ENCODE assay signal across 21 mouse cellular contexts in genomic region chr15:3490868-3491267, GRCm38 (mm10).
A peak's percentile ranks its signal among the peaks of the same experiment; 100 is the strongest.
DNase-seq lines count a peak whose midpoint lies in the region; ATAC-seq and TF ChIP-seq lines count a peak whose summit lies in the region.
"Had no signal": no experiment of that assay in that cellular context is flagged by ENCODE, and none has a peak within 500 bp of the region (broad histone marks: within the 10 kb centered on the region; RNA-seq: fewer than 3 reads in every experiment).

No protein-coding gene starts in this region.

- H3K4me1 ChIP-seq in liver, postnatal 0 days (ENCODE audit: insufficient read depth): no peaks in the 10 kb centered on the region
- H3K4me1 ChIP-seq: embryonic facial prominence, embryonic 13.5 days; embryonic facial prominence, embryonic 15.5 days; forebrain, embryonic 10.5 days; forebrain, embryonic 12.5 days had no signal

- 0 out of 2 replicates have a peak, but pooled peaks have one; percentile 41 for ATAC-seq in liver, postnatal 0 days
- ATAC-seq: forebrain, embryonic 14.5 days; forebrain, embryonic 16.5 days had no signal

- TF ChIP-seq CTCF in liver, postnatal 0 days (IDR thresholded peaks at IDR 0.05; ENCODE audit: low read depth): no peak

- 37% methylated on average over 3 of the region's 3 CpGs for WGBS in liver, postnatal 0 days (ENCODE audit: insufficient replicate concordance)

- H3K27me3 ChIP-seq in liver, postnatal 0 days (ENCODE audit: insufficient read depth, low read length): no peaks in the 10 kb centered on the region
- H3K27me3 ChIP-seq: embryonic facial prominence, embryonic 13.5 days; embryonic facial prominence, embryonic 15.5 days; forebrain, embryonic 12.5 days had no signal

- H3K36me3 ChIP-seq in liver, postnatal 0 days (replicated peaks; ENCODE audit: insufficient read depth, low read length): 0 out of 2 replicates have a peak, but pooled peaks cover 2% of the 10 kb centered on the region
- H3K36me3 ChIP-seq: embryonic facial prominence, embryonic 13.5 days; embryonic facial prominence, embryonic 15.5 days; forebrain, embryonic 10.5 days; forebrain, embryonic 12.5 days had no signal

- H3K9ac ChIP-seq in liver, postnatal 0 days (replicated peaks): no peak overlapping the region
- H3K9ac ChIP-seq: embryonic facial prominence, embryonic 13.5 days; embryonic facial prominence, embryonic 15.5 days; forebrain, embryonic 12.5 days had no signal

- no peak overlapping the region for H3K27ac ChIP-seq in liver, postnatal 0 days (ENCODE audit: low read depth)
- H3K27ac ChIP-seq: embryonic facial prominence, embryonic 13.5 days; embryonic facial prominence, embryonic 15.5 days; forebrain, embryonic 10.5 days; forebrain, embryonic 12.5 days had no signal

- H3K4me2 ChIP-seq in liver, postnatal 0 days (ENCODE audit: low read depth, low read length): no peak overlapping the region
- H3K4me2 ChIP-seq: embryonic facial prominence, embryonic 13.5 days; embryonic facial prominence, embryonic 15.5 days; forebrain, embryonic 12.5 days had no signal

- 0 out of 2 replicates have a peak, but pooled peaks have one; percentile 11 for TF ChIP-seq EP300 in liver, postnatal 0 days (IDR thresholded peaks at IDR 0.05; ENCODE audit: low read depth)

- no peaks in the 10 kb centered on the region for H3K9me3 ChIP-seq in liver, postnatal 0 days (ENCODE audit: low read length)
- H3K9me3 ChIP-seq: embryonic facial prominence, embryonic 13.5 days; embryonic facial prominence, embryonic 15.5 days; forebrain, embryonic 10.5 days; forebrain, embryonic 12.5 days had no signal

- H3K4me3 ChIP-seq in liver, postnatal 0 days (ENCODE audit: low read depth, low read length): no peak overlapping the region
- H3K4me3 ChIP-seq: embryonic facial prominence, embryonic 13.5 days; embryonic facial prominence, embryonic 15.5 days; erythroblast, embryonic 14.5 days; forebrain, embryonic 10.5 days; forebrain, embryonic 12.5 days had no signal

- DNase-seq in liver, postnatal 0 days: no peak
- no peak for DNase-seq in liver
- DNase-seq in lung, postnatal 25 days (ENCODE audit: low spot score): peak; percentile 15
- DNase-seq in lung, postnatal 4 days: no peak
- DNase-seq: adrenal gland, adult 2 months; adrenal gland, postnatal 10 days; adrenal gland, postnatal 25 days; cerebellum, adult 11 months; cerebellum, adult 18-20 months; cerebellum, adult 8-10 months; cerebellum, adult 9-11 months; cerebellum, postnatal 14 days; cerebellum, postnatal 36 days; embryo, embryonic 11 days had no signal
